Mouse (Mus musculus) frontal cortex, postnatal 10 days (tissue): ENCODE measurements around the gene D430042O09Rik.
"Not testable (repeated sequence)": the region's sequence is repeated elsewhere in the genome, so short reads cannot be mapped to it uniquely, and the experiment has no call there.

Source experiments
- DNase-seq, 2 experiments: peaks; one replicate each; pipeline ENCODE4 v3.0.0; 2022; ENCODE audit warnings: low spot score in 2 of 2, mixed read lengths in 1 of 2

Gene D430042O09Rik

DNA sequence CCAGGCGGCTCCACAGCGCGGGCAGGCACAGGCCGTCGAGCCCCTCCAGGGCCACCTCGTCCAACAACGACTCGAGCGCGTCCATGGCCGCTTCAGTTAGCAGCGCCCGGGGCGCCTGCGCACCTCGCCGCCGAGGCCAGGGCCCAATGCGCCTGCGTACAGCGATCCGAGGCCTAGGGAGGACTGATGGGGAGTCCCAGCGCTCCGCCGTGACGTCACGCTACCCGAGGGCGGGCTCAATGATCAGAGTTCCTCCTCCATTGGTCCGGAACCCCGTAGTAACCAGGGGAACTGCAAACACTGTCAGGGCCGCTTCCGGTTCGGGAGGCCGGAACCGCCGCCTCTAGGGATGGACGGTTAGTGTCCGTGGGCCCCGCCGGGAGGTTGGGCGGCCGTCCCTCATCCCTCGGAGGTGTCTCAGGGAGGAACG is at the start of gene D430042O09Rik, which contains the start of gene Gtf3c1:
Gene D430042O09Rik (plus strand): TSS at position 296 of the 430 bp plus-strand sequence.
Gene Gtf3c1 (minus strand): TSS at position 188 of the 430 bp plus-strand sequence.
- DNase-seq = peak; percentile 99 to 100

DNA sequence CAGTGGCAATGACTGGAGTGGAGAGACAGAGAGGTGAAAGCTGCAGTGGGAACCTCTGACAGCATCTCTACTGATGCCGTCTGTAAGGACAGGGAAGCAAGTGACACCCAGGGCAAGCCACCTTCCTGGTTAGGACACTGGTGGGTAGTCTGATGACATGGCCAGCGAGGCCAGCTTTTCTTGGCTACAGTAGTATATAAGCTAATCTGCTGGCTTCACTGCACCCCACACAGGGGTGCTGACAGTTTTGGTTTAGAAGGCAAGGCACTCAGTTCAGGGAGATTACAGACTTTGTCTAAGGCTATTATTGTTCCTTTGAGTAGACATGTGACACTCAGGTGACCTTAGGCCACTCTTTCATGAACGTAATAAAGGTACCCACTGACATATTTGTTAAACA is 44.0 kb upstream of the D430042O09Rik start:
- no peak for DNase-seq

GRCm38 (mm10) chr7:125670865-125671264 is 36.8 kb upstream of the D430042O09Rik start:
- no peak for DNase-seq

DNA sequence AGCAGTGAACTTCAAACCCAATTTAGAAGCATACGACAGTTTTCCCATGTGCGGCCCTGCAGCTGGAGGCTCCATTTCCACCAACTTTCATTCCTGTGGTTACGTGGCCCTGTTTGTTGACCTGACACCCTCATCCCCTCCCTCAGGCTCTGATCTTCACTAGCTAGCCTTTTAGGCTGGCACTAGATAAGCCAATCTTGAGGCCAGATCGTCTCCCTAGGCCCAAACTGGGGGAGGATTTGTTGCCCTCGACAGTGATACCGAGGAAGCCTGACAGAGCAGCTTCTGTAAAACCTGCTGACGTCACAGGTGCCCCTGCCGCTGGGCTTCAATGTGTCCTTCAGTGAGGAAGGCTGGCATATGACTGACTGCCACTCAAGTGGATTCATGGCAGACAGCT is 36.3 kb upstream of the D430042O09Rik start:
- no peak for DNase-seq

DNA sequence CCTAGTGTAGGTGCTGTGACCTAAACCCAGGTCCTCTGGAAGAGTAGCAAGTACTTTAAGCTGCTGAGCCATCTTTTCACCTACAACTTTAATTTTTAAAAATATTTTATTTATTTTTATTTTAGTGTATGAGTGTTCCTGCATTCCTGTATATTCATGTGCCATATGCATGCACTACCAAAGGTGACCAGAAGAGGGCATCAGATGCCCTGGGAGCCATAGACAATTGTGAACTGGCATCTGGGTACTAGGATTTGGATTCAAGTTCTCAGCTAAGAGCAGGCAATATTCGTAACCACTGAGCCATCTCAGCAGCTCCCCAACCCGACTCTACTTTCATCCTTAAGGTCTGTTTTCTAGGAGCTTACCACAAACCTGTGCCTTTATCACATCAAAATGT is 32.8 kb upstream of the D430042O09Rik start:
- DNase-seq = peak in 1 of 2 experiments; percentile 21

DNA sequence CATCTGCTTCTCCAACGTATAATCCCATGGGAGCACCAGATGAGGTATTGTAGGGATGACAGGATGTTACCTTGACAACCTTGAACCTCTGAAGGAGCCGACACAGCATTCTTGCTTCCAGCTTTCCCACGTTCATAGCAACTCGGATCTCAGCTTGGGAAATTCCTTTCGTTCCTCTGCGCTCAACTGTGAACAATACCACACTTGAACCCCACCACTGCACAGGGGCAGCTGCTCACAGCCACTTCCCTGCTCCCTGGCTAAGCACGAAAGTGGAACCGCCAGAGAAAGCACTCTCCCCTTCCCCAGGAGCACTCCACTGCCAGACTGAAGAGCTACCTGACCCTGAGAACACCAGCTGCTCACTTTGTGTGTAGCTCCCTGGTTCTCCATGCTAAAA is 28.9 kb upstream of the D430042O09Rik start:
- DNase-seq = no peak

- no peak for DNase-seq
Measured at GRCm38 (mm10) chr7:125679936-125680335, 27.8 kb upstream of the D430042O09Rik start.

DNA sequence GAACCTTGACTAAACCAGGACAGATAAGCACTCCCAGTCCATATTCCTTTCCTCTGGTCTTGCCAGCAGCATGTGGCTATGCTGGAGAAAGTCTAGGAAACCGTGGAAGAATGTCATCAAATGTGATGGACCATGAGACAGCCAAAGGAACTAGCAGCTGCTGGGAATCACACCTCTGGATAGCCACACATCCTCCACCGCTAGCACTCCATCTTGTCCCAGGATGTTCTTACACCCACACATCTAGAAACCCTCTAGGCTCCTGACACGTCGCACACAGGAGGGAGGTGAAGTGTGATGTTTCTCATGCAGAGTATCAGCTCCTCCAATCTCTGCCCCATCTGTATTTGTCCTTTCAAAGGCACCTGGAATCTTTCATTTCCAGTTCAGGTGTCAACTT is 17.2 kb upstream of the D430042O09Rik start:
- peak in 1 of 2 experiments; percentile 18 for DNase-seq

DNA sequence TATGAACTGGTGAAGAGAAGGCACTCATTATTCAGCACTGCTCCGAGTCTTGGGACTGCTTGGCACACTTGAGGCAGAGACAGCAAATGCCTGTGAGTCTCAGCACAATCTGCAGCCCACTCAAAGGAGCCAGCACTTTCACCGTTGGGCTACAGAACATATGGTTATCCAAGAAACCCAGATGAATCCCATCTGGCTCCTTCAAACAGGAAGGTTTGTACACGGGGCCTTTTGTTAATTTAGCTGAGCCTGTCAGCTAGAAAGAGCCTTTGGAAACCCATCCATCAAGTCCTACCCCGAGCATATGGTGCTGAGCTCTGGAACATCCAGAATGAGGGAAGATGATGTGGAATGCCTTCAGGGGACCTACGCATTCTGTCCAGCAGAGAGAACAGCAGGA is 13.6 kb upstream of the D430042O09Rik start:
- DNase-seq = peak in 1 of 2 experiments; percentile 34

GRCm38 (mm10) chr7:125702791-125703190 is 4.9 kb upstream of the D430042O09Rik start:
- no peak for DNase-seq

- peak; percentile 64 to 70 for DNase-seq
Measured at GRCm38 (mm10) chr7:125707186-125707585, 502 bp upstream of the D430042O09Rik start.

DNA sequence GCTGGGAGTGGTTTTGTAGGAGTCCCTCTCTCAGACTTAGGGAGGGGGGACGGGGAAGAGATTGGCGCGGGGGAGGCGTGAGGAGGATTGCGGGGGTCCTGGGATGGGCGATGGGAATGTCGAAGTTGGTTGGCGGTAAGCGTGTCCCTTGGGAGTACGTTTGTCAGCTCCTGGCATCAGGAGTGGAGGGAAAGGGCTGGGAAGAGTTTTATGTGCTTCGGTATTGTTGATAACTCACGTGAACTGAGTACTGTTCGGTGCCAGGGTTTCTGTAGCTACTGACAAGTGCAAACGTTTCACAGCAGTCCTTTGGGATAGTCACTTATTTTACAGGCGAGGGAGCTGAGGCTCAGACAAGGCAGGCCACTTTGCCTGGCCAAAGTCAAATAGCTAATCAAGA is 412 bp downstream of the D430042O09Rik start:
- DNase-seq = no peak

DNA sequence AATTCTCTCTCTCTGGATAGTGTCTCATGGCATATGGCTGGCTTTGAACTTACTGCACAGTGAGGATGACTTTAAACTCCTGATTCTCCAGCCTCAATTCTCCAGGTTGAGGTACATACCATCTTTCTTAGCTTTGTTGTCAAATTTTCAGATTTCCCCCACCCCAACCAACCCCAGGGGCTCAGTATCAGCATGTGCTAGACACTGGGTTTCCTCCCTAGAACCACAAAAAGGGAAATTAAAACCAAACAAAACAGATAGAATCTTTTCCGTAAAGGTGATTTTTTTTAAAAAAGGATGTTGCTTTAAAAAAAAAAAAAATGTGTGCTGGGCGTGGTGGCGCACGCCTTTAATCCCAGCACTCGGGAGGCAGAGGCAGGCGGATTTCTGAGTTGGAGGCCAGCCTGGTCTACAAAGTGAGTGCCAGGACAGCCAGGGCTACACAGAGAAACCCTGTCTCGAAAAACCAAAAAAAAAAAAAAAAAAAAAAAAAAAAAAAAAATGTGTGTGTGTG is 5.9 kb downstream of the D430042O09Rik start:
- not testable (repeated sequence) for DNase-seq

- DNase-seq = no peak
Measured at GRCm38 (mm10) chr7:125714803-125715202, 7.1 kb downstream of the D430042O09Rik start.

DNA sequence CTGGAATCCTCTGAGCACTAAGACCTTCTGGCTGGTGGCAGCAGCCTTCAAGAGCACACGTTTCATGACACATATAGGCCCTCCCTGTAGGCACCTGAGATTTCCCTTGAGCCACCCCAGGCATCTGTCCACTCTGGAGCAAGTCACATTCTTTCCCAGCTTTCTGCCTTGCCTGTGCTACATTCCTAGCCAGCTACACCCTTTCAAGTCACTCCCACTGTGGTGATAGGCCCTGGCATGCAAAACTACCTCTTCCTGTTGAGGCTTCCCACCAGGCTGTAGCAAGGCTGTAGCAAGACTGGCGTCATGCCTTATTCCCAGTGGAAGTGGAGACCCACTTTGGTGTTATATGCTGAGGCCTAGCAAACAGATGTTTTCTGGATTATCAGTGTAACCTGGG is 9.0 kb downstream of the D430042O09Rik start:
- DNase-seq = no peak

- no peak for DNase-seq
Measured at GRCm38 (mm10) chr7:125717612-125718011, 9.9 kb downstream of the D430042O09Rik start.

- no peak for DNase-seq
Measured at GRCm38 (mm10) chr7:125720370-125720769, 12.7 kb downstream of the D430042O09Rik start.

DNA sequence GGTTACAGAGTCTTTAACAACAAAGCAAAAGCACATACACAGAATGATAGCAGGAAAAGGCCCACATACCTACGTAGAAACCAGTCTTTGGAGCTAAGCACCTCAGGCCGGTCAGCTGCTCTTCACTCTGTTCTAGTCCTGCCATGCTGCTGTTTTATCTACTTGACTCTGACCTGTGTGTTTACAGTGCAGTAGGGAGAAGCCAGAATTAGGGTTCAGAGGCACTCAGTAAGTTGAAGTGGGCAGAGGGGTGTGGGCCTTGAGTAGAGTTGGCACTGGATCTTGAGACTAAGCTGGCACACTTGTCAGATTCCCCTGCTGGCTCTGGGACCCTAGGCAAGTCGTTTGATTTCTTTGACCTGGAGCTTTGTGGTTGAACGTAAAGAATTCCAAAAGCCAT is 13.3 kb downstream of the D430042O09Rik start:
- DNase-seq = no peak

GRCm38 (mm10) chr7:125722127-125722526 is 14.4 kb downstream of the D430042O09Rik start:
- no peak for DNase-seq

GRCm38 (mm10) chr7:125723189-125723972 is 15.7 kb downstream of the D430042O09Rik start:
- DNase-seq = no peak

- no peak for DNase-seq
Measured at GRCm38 (mm10) chr7:125731679-125732078, 24.0 kb downstream of the D430042O09Rik start.

DNA sequence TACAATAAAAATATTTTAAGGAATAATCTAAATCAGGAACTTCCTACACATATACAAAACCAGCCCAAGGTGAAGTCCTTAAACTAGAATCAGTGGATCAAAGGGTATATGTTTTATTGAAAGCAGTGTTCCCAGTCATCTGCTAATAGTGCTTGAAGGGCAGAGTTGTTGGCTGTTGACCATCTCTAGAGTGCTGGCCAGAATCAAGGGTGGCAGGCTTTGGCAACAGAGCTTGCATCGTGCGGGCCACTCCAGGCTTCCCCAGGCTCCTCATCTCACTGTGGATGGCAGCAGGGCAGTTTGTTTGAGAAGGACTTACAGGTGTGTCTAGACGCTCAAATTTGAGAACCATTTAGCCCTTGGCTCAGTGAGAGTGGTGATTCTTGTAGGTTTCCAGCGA is 26.1 kb downstream of the D430042O09Rik start:
- DNase-seq = no peak

DNA sequence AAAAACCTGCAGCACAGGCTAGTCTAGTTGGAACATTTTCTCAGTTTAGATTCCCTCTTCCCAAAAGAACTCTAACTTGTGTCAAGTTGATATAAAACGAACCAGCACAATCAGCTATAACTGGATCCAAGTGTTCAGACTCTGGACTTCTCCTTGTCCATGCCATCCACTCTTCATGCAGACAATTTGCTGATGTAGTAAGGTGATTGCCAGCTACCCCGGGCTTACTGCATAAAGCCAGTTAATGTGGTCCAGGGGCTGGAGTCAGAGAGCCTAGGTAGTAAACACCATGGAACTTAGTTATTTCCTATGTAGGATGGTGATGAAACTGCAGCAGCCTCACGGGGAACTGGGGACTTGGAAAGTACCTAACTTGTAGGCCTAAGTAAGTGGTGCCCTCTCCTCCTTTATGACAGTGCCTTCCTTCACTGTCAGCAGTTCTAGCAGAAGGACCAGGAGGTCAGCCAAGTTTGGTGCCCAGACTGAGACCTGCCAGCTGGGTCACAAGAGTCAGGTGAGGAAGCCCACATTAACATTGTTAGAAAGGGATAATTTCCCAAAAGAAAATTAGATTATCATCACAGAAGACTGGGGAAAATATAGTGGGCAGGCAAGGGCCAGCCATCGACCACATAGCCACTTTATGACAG is 28.8 kb downstream of the D430042O09Rik start:
- no peak for DNase-seq
